Mouse (Mus musculus) forebrain, embryonic 13.5 days (tissue): ENCODE data around the gene Spast. TPM values are rescaled to one million over a fixed set of nuclear protein-coding genes. Genes with fewer than 3 reads are reported as not detected.
A peak's percentile ranks its signal among the peaks of the same experiment; 100 is the strongest.

Experiments
- ATAC-seq: fragments of 200-750 bp; cut with Nextera tagmentation; 2 replicates; pipeline ENCODE4 v1.8.0; 2017
- H3K27ac ChIP-seq: fragments of 300-500 bp; sonication (generic); 2 replicates; pipeline ENCODE4 v1.5.1; 2015; ENCODE audit warnings: inconsistent platforms, mild to moderate bottlenecking, moderate library complexity
- H3K27me3 ChIP-seq: fragments of 300-500 bp; sonication (generic); 2 replicates; pipeline ENCODE4 v1.6.1; 2015; ENCODE audit warnings: mild to moderate bottlenecking, inconsistent platforms
- H3K36me3 ChIP-seq: fragments of 300-500 bp; sonication (generic); 2 replicates; pipeline ENCODE4 v1.6.1; 2015; ENCODE audit warnings: mild to moderate bottlenecking, inconsistent platforms; ENCODE audit not compliant: poor library complexity, severe bottlenecking
- H3K4me1 ChIP-seq: fragments of 300-500 bp; sonication (generic); 2 replicates; pipeline ENCODE4 v1.6.1; 2015; ENCODE audit warnings: inconsistent platforms
- H3K4me2 ChIP-seq: fragments of 300-500 bp; sonication (generic); 2 replicates; pipeline ENCODE4 v1.6.1; 2015; ENCODE audit warnings: inconsistent platforms, mild to moderate bottlenecking, moderate library complexity
- H3K4me3 ChIP-seq: fragments of 300-500 bp; sonication (generic); 2 replicates; pipeline ENCODE4 v1.5.1; 2015; ENCODE audit warnings: mild to moderate bottlenecking, inconsistent platforms
- H3K9ac ChIP-seq: fragments of 300-500 bp; sonication (generic); 2 replicates; pipeline ENCODE4 v1.6.1; 2015; ENCODE audit warnings: mild to moderate bottlenecking, inconsistent platforms
- H3K9me3 ChIP-seq: fragments of 300-500 bp; sonication (generic); replicated peaks from 2 replicates; pipeline ENCODE4 v1.6.1; 2016; ENCODE audit warnings: inconsistent platforms
- WGBS: fragments of 180-500 bp; shearing (Covaris S2); methylation state at CpG from one replicate; pipeline ENCODE4 v1.1.7; 2015; 5-methylcytosine and 5-hydroxymethylcytosine counted together
- polyA plus RNA-seq: library from polyadenylated mRNA; unstranded; fragments of >200 nt; fragmentation: Nextera tagmentation; extraction: Ambion mirVana; gene quantifications from 2 replicates; pipeline ENCODE4 v1.2.1, GENCODE M21; 2015

Gene Spast
- polyA plus RNA-seq, 1 experiment from 2014 or later, result 25.7 TPM

DNA sequence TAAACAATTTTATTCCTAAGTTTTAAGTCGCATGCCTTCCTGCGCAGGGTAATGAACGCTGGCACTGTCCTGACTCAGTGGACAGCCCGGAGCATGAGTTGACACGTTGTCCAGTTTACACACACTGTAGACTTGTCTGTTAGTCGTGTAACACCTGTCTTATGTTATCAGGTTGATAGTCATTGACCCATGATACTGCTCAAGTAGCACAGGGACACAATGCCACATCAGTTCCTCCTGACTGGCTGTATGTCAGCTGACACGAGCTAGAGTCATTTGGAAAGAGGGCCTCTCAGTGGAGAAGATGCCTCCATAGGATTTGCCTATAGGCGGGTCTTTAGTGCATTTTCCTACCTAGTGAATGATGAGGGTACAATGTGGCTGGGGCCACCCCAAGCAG is 67.7 kb downstream of the Spast start:
- H3K36me3 ChIP-seq, result peaks cover 71% of the 10 kb centered on the region
- WGBS, result 90% methylated on average over 8 of the region's 8 CpGs
- no peak overlapping the region for H3K27ac ChIP-seq
- H3K4me2 ChIP-seq, result no peak overlapping the region
- ATAC-seq, result no peak
- no peak overlapping the region for H3K4me3 ChIP-seq
- no peaks in the 10 kb centered on the region for H3K9me3 ChIP-seq
- H3K27me3 ChIP-seq, result no peaks in the 10 kb centered on the region
- no peak overlapping the region for H3K9ac ChIP-seq
- no peaks in the 10 kb centered on the region for H3K4me1 ChIP-seq

DNA sequence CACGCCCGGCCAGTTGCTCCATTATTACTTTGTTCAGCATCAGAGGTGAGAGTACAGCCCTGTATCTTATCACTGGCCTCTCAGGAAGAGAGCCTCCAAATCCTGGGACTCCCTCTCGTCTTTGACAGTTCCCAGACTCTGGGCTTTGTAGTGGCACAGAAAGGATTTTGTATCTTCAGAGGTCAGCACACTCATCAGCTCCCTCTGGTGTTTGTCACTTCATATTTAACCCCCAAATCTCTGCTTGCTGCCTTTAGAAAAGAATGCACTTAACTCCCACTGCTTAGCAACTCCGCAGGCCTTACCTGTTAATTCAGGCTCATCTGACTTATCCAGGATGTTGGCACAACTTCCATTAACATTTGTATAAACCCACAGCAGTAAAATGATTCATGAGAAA is 70.9 kb downstream of the Spast start:
- no peaks in the 10 kb centered on the region for H3K27me3 ChIP-seq
- ATAC-seq, result no peak
- H3K9me3 ChIP-seq, result no peaks in the 10 kb centered on the region
- H3K4me1 ChIP-seq, result no peaks in the 10 kb centered on the region
- H3K27ac ChIP-seq, result no peak overlapping the region
- H3K4me2 ChIP-seq, result no peak overlapping the region
- H3K36me3 ChIP-seq, result peaks cover 69% of the 10 kb centered on the region
- 66% methylated on average over 4 of the region's 4 CpGs for WGBS
- H3K4me3 ChIP-seq, result no peak overlapping the region
- H3K9ac ChIP-seq, result no peak overlapping the region

DNA sequence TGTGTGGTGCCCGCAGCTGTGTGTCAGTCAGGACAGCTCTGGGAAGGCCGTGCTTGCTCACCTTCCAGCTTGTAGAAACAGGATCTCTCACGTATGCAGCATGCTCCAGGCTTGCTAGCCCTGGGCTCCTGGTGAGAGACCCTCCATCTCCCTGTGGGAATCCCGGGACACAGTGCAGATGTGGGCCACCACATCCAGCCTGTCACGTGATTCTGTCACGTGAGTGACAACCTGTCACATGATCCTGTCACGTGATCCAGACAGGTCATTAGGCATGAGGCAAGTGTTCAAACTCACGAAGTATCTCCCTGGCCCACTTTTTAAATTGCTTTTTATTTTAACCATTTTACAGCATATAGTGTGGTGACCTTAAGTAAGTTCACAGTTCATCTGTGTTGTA is 74.5 kb downstream of the Spast start:
- Histone ChIP-seq H3K4me1 (no peaks in the 10 kb centered on the region), H3K27me3 (no peaks in the 10 kb centered on the region), H3K27ac (no peak overlapping the region), H3K9ac (no peak overlapping the region), H3K4me2 (no peak overlapping the region), H3K9me3 (no peaks in the 10 kb centered on the region), H3K4me3 (no peak overlapping the region), H3K36me3 (peaks cover 73% of the 10 kb centered on the region)
- 88% methylated on average over 8 of the region's 8 CpGs for WGBS
- ATAC-seq, result no peak

DNA sequence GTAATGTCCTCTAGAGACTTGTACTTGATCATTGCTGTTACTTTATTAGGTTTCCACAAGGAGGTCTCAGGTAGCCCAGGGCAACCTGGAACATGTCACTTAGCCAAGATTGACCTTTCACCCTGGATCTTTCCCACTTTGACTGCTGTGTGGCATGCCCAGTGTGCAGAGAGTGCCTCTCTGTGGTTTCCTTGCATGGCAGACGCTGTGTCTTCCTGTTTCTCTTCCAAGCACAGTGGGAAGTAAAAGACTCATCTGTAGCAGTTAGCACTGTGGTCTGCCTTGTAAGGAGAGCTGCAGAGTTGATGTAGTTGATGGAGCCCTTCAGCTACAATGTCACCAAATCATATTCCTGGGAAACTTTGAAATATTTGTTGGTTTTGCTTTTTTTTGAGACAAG is 75.9 kb downstream of the Spast start:
- no peaks in the 10 kb centered on the region for H3K4me1 ChIP-seq
- no peak overlapping the region for H3K4me3 ChIP-seq
- H3K9me3 ChIP-seq, result no peaks in the 10 kb centered on the region
- H3K9ac ChIP-seq, result no peak overlapping the region
- H3K4me2 ChIP-seq, result no peak overlapping the region
- peaks cover 74% of the 10 kb centered on the region for H3K36me3 ChIP-seq
- no peak overlapping the region for H3K27ac ChIP-seq
- H3K27me3 ChIP-seq, result no peaks in the 10 kb centered on the region
- WGBS, result 80% methylated on average over 1 of the region's 1 CpGs
- ATAC-seq, result no peak

DNA sequence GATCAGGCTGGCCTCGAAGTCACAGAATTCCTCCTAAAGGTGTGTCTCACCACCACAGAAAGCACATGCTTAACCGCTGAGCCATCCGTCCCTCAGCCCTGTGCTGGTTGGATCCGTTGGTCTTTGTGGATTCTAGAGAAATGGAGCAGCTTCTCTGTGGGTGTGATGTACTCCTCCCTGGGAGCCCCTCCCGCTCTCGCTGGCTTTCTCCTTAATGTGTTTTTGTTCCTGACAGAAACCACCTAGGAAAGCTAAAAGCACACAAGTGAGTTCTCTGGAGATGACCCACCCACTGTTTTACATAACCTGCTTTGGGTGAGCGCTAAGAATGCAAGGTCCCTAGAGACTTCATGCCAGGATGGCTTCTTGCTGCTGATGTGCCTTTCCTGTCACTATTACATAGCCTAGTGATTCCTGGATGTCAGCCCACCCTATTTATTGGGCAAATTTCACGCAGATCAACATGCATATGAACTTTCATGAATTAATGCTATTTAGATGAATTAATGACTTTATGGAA is 78.1 kb downstream of the Spast start:
- Histone ChIP-seq H3K36me3 (peaks cover 75% of the 10 kb centered on the region), H3K27ac (no peak overlapping the region), H3K27me3 (no peaks in the 10 kb centered on the region), H3K4me3 (no peak overlapping the region), H3K4me1 (no peaks in the 10 kb centered on the region), H3K9me3 (no peaks in the 10 kb centered on the region), H3K4me2 (no peak overlapping the region), H3K9ac (no peak overlapping the region)
- ATAC-seq, result no peak
- 91% methylated on average over 8 of the region's 8 CpGs for WGBS

DNA sequence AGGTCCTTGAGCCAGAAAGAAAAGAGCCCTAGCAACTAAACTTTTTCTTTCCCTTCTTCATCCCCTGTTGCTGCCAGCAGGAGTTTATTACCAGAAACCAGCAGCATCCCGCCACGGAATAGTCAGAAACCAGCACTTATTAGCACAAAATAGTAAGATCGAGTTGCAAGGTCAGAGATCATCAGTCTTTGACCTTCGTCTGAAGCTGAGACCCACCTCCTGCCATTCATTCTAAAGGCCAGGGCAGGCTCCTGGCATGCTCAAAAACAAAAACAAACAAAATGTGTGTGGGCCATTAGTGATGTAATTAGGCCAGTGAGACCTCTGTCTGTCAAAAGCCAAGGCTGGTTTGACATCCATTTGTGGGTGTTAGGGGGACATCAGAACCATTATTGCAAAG is 79.4 kb downstream of the Spast start:
- Histone ChIP-seq H3K4me3 (no peak overlapping the region), H3K27ac (no peak overlapping the region), H3K4me2 (no peak overlapping the region), H3K36me3 (peaks cover 74% of the 10 kb centered on the region), H3K9ac (no peak overlapping the region), H3K9me3 (no peaks in the 10 kb centered on the region), H3K4me1 (no peaks in the 10 kb centered on the region), H3K27me3 (no peaks in the 10 kb centered on the region)
- 43% methylated on average over 4 of the region's 4 CpGs for WGBS
- ATAC-seq, result no peak

DNA sequence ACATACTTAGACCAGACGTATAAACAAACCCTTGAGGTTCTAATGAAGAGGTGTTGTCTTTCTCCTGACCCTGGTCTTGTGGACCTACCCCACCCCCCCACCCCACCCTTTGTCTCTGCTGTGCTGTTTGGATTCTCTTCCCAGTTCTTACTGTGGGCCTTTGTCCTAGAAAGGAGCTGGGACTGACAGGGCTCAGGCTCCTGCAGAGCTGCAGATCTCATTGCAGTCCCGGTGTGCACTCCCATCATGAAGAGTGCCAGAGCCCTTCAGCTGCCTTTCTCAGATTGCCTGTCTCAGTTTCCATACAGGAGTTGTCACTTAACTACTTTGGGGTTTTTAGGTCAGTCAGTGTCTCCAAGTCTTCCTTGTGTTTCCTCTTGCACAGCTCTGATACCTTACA is 81.9 kb downstream of the Spast start:
- no peaks in the 10 kb centered on the region for H3K9me3 ChIP-seq
- ATAC-seq, result no peak
- H3K27ac ChIP-seq, result no peak overlapping the region
- no peak overlapping the region for H3K4me3 ChIP-seq
- no peak overlapping the region for H3K9ac ChIP-seq
- peaks cover 8% of the 10 kb centered on the region; the same call in 1 of the 2 replicates for H3K4me1 ChIP-seq
- H3K4me2 ChIP-seq, result no peak overlapping the region
- H3K27me3 ChIP-seq, result no peaks in the 10 kb centered on the region
- WGBS, result 49% methylated on average over 2 of the region's 2 CpGs
- H3K36me3 ChIP-seq, result peaks cover 68% of the 10 kb centered on the region

DNA sequence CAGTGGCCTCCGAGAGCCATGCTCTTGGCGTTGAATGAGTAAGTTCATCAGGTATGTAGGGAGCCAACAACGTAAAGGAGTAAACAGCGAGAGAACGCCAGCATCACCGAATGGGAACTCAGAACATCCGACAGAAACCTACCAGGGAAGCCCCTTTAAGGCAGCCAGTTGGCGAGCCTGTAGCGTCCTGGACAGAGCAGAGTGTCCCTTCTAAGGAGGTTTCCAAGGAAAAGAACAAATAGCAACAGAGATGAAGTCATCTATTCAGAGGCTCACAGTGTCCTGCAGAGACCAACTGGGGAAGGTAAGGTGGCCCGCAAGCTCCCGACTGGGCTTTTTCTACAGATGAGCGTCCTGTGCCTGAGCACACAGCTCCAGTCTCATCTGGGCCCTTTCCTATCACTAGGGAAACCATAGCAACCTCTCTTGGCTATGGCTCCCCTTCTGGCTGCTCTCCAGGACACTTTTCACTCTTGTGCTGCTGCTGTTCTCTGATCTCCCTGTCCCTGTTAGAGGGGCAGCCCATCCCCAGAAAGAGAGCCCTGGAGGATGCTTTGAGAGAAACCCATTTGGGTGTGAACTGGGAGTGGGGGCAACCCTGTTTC is 85.7 kb downstream of the Spast start:
- peaks cover 69% of the 10 kb centered on the region for H3K36me3 ChIP-seq
- H3K9ac ChIP-seq, result peak overlapping the region; percentile 16; the same call in 1 of the 2 replicates
- no peaks in the 10 kb centered on the region for H3K9me3 ChIP-seq
- 0 out of 2 replicates have a peak overlapping the region, but pooled peaks have one; percentile 7 for H3K4me2 ChIP-seq
- peak overlapping the region; percentile 12 for H3K27ac ChIP-seq
- WGBS, result 69% methylated on average over 12 of the region's 12 CpGs
- peak; percentile 73 for ATAC-seq
- H3K27me3 ChIP-seq, result no peaks in the 10 kb centered on the region
- H3K4me1 ChIP-seq, result peaks cover 8% of the 10 kb centered on the region; the same call in 1 of the 2 replicates
- no peak overlapping the region for H3K4me3 ChIP-seq

DNA sequence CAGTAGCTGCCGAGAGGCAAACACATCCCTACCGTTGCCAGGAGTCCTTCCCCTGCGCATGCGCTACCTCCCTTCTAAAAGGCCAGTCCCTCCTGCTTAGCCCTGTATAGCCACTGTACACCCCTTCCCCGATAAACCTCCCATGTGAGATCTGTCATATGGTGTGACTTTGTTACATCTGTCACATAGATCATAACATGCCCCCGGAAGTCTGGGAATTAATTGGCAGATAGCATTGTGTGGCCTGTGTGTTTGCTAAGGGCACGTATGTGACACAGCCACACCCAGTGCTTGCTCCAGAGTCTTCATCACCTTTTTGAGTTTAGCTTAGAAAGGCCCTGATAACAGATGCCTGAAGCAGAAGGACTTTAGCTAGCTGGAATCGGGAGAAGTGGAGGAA is 91.3 kb downstream of the Spast start:
- Histone ChIP-seq H3K9me3 (no peaks in the 10 kb centered on the region), H3K4me1 (no peaks in the 10 kb centered on the region), H3K36me3 (peaks cover 28% of the 10 kb centered on the region; the same call in 1 of the 2 replicates), H3K4me2 (no peak overlapping the region), H3K4me3 (no peak overlapping the region), H3K9ac (no peak overlapping the region), H3K27ac (no peak overlapping the region), H3K27me3 (no peaks in the 10 kb centered on the region)
- no peak for ATAC-seq
- 94% methylated on average over 8 of the region's 8 CpGs for WGBS

DNA sequence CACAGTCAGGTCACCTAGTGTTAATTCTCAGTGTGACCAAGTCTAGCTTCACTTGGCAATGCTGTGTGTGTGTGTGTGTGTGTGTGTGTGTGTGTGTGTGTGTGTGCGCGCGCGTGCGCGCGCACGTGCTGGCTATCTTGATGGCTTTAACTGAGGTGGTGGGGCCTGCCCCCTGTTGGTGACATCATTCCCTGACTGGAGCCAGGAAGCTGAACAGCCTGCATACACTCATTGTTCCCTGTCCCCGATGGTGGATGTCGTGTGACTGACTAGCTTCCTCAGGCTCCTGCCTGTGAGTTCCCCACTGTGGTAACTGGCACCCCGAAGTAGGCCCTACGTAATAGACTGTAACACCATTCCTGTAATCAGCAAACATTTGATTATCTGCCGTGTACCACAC is 92.7 kb downstream of the Spast start:
- 75% methylated on average over 13 of the region's 13 CpGs for WGBS
- Histone ChIP-seq H3K9me3 (no peaks in the 10 kb centered on the region), H3K9ac (no peak overlapping the region), H3K4me3 (no peak overlapping the region), H3K27ac (no peak overlapping the region), H3K4me1 (no peaks in the 10 kb centered on the region), H3K27me3 (no peaks in the 10 kb centered on the region), H3K36me3 (peaks cover 20% of the 10 kb centered on the region; the same call in 1 of the 2 replicates), H3K4me2 (no peak overlapping the region)
- no peak for ATAC-seq

DNA sequence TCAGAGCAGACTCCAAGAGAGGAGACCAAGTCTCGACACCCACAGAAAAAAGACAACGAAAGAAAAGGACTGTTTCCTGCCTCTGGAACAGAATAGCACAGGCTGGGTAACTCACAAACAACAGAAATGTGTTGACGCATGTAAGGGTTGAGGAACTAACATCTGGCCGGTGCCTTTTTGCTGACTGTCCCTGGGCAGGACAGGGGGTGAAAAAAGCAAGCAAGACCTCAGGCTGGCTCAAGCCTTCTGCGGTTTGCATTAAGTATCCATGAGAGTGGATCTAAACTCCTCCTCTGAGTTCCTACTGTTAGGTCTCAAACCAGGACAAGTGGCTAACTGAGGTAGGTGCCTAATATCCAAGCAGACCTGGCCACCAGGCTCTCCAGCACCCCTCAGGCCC is 93.8 kb downstream of the Spast start:
- Histone ChIP-seq H3K27ac (no peak overlapping the region), H3K4me3 (no peak overlapping the region), H3K9ac (no peak overlapping the region), H3K4me2 (no peak overlapping the region), H3K9me3 (no peaks in the 10 kb centered on the region), H3K36me3 (peaks cover 10% of the 10 kb centered on the region; the same call in 1 of the 2 replicates), H3K4me1 (no peaks in the 10 kb centered on the region), H3K27me3 (no peaks in the 10 kb centered on the region)
- WGBS, result 89% methylated on average over 5 of the region's 5 CpGs
- no peak for ATAC-seq

DNA sequence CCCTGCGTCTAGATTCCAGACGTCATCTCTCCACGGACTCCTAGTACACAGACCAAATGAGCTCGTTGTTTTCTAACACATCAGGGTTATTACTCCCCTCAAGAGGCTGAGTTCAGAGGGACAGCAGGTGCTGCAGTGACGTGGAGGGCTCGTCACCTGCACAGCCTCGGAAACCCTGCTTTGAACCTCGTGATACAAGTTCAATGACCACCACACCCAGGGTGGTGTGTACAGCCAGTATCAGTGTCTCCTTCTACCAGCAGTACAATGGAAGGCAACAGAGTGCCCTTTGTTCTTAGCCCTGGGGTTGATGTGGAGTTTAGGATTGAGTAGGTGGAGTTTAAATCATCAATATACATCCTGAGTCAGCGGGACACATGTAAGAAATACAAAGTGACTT is 99.0 kb downstream of the Spast start:
- H3K4me3 ChIP-seq, result no peak overlapping the region
- 82% methylated on average over 9 of the region's 9 CpGs for WGBS
- H3K4me2 ChIP-seq, result no peak overlapping the region
- no peaks in the 10 kb centered on the region for H3K36me3 ChIP-seq
- no peak for ATAC-seq
- no peaks in the 10 kb centered on the region for H3K4me1 ChIP-seq
- H3K27ac ChIP-seq, result no peak overlapping the region
- no peaks in the 10 kb centered on the region for H3K27me3 ChIP-seq
- H3K9ac ChIP-seq, result no peak overlapping the region
- H3K9me3 ChIP-seq, result no peaks in the 10 kb centered on the region

DNA sequence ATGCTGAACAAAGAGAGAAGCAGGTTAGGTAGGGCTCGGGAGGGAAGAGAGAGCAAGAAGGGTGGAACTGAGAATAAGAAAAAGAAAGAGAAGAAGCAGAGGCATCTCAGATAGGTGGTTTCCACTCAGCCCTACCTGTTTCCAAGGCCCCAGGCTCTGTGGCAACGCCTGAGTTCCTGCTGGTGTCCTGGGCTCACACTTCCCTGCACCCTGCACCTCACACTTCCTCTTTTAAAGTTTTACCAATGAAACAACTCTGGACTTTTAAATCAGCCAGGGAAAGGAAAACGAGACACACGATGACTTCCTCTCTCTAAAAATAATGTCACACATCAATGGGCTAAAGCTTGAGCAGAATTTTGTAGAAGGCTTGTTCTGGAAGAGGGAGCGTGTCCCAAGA is 101.7 kb downstream of the Spast start:
- H3K4me1 ChIP-seq, result no peaks in the 10 kb centered on the region
- H3K4me3 ChIP-seq, result no peak overlapping the region
- no peaks in the 10 kb centered on the region for H3K36me3 ChIP-seq
- no peaks in the 10 kb centered on the region for H3K27me3 ChIP-seq
- WGBS, result 83% methylated on average over 5 of the region's 5 CpGs
- no peaks in the 10 kb centered on the region for H3K9me3 ChIP-seq
- no peak overlapping the region for H3K27ac ChIP-seq
- H3K9ac ChIP-seq, result no peak overlapping the region
- no peak overlapping the region for H3K4me2 ChIP-seq
- ATAC-seq, result no peak
